Mouse (Mus musculus): Measurements from ENCODE around the gene Mrpl19. TPM values are rescaled to one million over a fixed set of nuclear protein-coding genes. Genes with fewer than 3 reads are reported as not detected.

Gene Mrpl19
- polyA plus RNA-seq, 1 experiment from 2014 or later, result 48.1 TPM

GRCm38 (mm10) chr6:81986171-81986570, 20.4 kb upstream of the Mrpl19 start:
- no peak for DNase-seq
- no peaks in the 10 kb centered on the region; the same call in 1 of the 2 replicates for H3K4me1 ChIP-seq (ENCODE audit: insufficient read depth)
- no peak for TF ChIP-seq CTCF (IDR thresholded peaks at IDR 0.05; ENCODE audit: low read depth)
- H3K4me3 ChIP-seq (ENCODE audit: low read depth, low read length), result no peak overlapping the region
- H3K27ac ChIP-seq (ENCODE audit: low read depth), result no peak overlapping the region
- 88% methylated on average over 8 of the region's 8 CpGs for WGBS
- no peaks in the 10 kb centered on the region for H3K36me3 ChIP-seq (ENCODE audit: insufficient read depth)
- H3K9ac ChIP-seq, result no peak overlapping the region
- H3K27me3 ChIP-seq (ENCODE audit: insufficient read depth, low read length), result no peaks in the 10 kb centered on the region
- H3K4me2 ChIP-seq, result no peak overlapping the region
- no peak for ATAC-seq (ENCODE audit: insufficient read depth)
- no peaks in the 10 kb centered on the region for H3K9me3 ChIP-seq (ENCODE audit: low read depth, low read length)

GRCm38 (mm10) chr6:81979286-81979685, 13.5 kb upstream of the Mrpl19 start:
- no peaks in the 10 kb centered on the region for H3K4me1 ChIP-seq (ENCODE audit: insufficient read depth)
- H3K9ac ChIP-seq, result no peak overlapping the region
- ATAC-seq (ENCODE audit: insufficient read depth), result no peak
- no peak for DNase-seq
- no peak overlapping the region for H3K4me3 ChIP-seq (ENCODE audit: low read depth, low read length)
- no peak overlapping the region for H3K4me2 ChIP-seq
- no peak for TF ChIP-seq CTCF (IDR thresholded peaks at IDR 0.05; ENCODE audit: low read depth)
- H3K27me3 ChIP-seq (ENCODE audit: insufficient read depth, low read length), result no peaks in the 10 kb centered on the region
- no peak overlapping the region for H3K27ac ChIP-seq (ENCODE audit: low read depth)
- H3K36me3 ChIP-seq (ENCODE audit: insufficient read depth), result no peaks in the 10 kb centered on the region
- H3K9me3 ChIP-seq (ENCODE audit: low read depth, low read length), result no peaks in the 10 kb centered on the region
- 84% methylated on average over 4 of the region's 4 CpGs for WGBS

GRCm38 (mm10) chr6:81975971-81976621, 10.3 kb upstream of the Mrpl19 start:
- ATAC-seq (ENCODE audit: insufficient read depth), result peak; percentile 73; the same call in 1 of the 2 replicates
- Histone ChIP-seq H3K27ac (ENCODE audit: low read depth) (no peak overlapping the region), H3K36me3 (ENCODE audit: insufficient read depth) (no peaks in the 10 kb centered on the region), H3K4me2 (no peak overlapping the region), H3K9me3 (ENCODE audit: low read depth, low read length) (no peaks in the 10 kb centered on the region), H3K4me3 (ENCODE audit: low read depth, low read length) (no peak overlapping the region), H3K4me1 (ENCODE audit: insufficient read depth) (no peaks in the 10 kb centered on the region), H3K9ac (no peak overlapping the region), H3K27me3 (ENCODE audit: insufficient read depth, low read length) (no peaks in the 10 kb centered on the region)
- WGBS, result 24% methylated on average over 7 of the region's 7 CpGs
- peak; percentile 90 for DNase-seq
- TF ChIP-seq CTCF (IDR thresholded peaks at IDR 0.05; ENCODE audit: low read depth), result peak; percentile 93

- no peaks in the 10 kb centered on the region for H3K4me1 ChIP-seq (ENCODE audit: insufficient read depth)
- H3K9me3 ChIP-seq (ENCODE audit: low read depth, low read length), result no peaks in the 10 kb centered on the region
- H3K4me2 ChIP-seq, result no peak overlapping the region
- 82% methylated on average over 8 of the region's 8 CpGs for WGBS
- ATAC-seq (ENCODE audit: insufficient read depth) (no peak), DNase-seq (no peak)
- no peaks in the 10 kb centered on the region for H3K36me3 ChIP-seq (ENCODE audit: insufficient read depth)
- no peak overlapping the region for H3K9ac ChIP-seq
- no peak overlapping the region for H3K4me3 ChIP-seq (ENCODE audit: low read depth, low read length)
- H3K27ac ChIP-seq (ENCODE audit: low read depth), result no peak overlapping the region
- no peaks in the 10 kb centered on the region for H3K27me3 ChIP-seq (ENCODE audit: insufficient read depth, low read length)
- TF ChIP-seq CTCF (IDR thresholded peaks at IDR 0.05; ENCODE audit: low read depth), result no peak
Observed at GRCm38 (mm10) chr6:81972595-81972994, 6.8 kb upstream of the Mrpl19 start.

- DNase-seq (no peak), ATAC-seq (ENCODE audit: insufficient read depth) (no peak)
- Histone ChIP-seq H3K36me3 (ENCODE audit: insufficient read depth) (no peaks in the 10 kb centered on the region), H3K4me3 (ENCODE audit: low read depth, low read length) (no peak overlapping the region), H3K4me1 (ENCODE audit: insufficient read depth) (no peaks in the 10 kb centered on the region), H3K27me3 (ENCODE audit: insufficient read depth, low read length) (no peaks in the 10 kb centered on the region), H3K27ac (ENCODE audit: low read depth) (no peak overlapping the region), H3K4me2 (no peak overlapping the region), H3K9ac (no peak overlapping the region), H3K9me3 (ENCODE audit: low read depth, low read length) (no peaks in the 10 kb centered on the region)
- no peak for TF ChIP-seq CTCF (IDR thresholded peaks at IDR 0.05; ENCODE audit: low read depth)
- 82% methylated on average over 7 of the region's 7 CpGs for WGBS
Observed at GRCm38 (mm10) chr6:81971196-81971595, 5.4 kb upstream of the Mrpl19 start.

GRCm38 (mm10) chr6:81966068-81966544, 348 bp upstream of the Mrpl19 start:
- ATAC-seq (ENCODE audit: insufficient read depth) (peak; percentile 65), DNase-seq (no peak)
- no peaks in the 10 kb centered on the region for H3K27me3 ChIP-seq (ENCODE audit: insufficient read depth, low read length)
- H3K36me3 ChIP-seq (ENCODE audit: insufficient read depth), result peaks cover 26% of the 10 kb centered on the region
- no peaks in the 10 kb centered on the region for H3K4me1 ChIP-seq (ENCODE audit: insufficient read depth)
- peak overlapping the region; percentile 75 for H3K4me2 ChIP-seq
- TF ChIP-seq CTCF (IDR thresholded peaks at IDR 0.05; ENCODE audit: low read depth), result no peak
- H3K27ac ChIP-seq (ENCODE audit: low read depth), result no peak overlapping the region
- peak overlapping the region; percentile 84 for H3K4me3 ChIP-seq (ENCODE audit: low read depth, low read length)
- WGBS, result 35% methylated on average over 2 of the region's 2 CpGs
- no peaks in the 10 kb centered on the region for H3K9me3 ChIP-seq (ENCODE audit: low read depth, low read length)
- no peak overlapping the region for H3K9ac ChIP-seq

- ATAC-seq (ENCODE audit: insufficient read depth) (no peak), DNase-seq (peak; percentile 15)
- H3K27ac ChIP-seq (ENCODE audit: low read depth), result no peak overlapping the region
- H3K27me3 ChIP-seq (ENCODE audit: insufficient read depth, low read length), result no peaks in the 10 kb centered on the region
- H3K9ac ChIP-seq, result no peak overlapping the region
- no peak overlapping the region for H3K4me2 ChIP-seq
- no peaks in the 10 kb centered on the region for H3K4me1 ChIP-seq (ENCODE audit: insufficient read depth)
- 92% methylated on average over 1 of the region's 1 CpGs for WGBS
- peaks cover 80% of the 10 kb centered on the region for H3K36me3 ChIP-seq (ENCODE audit: insufficient read depth)
- TF ChIP-seq CTCF (IDR thresholded peaks at IDR 0.05; ENCODE audit: low read depth), result peak; percentile 43; the same call in 1 of the 2 replicates
- no peaks in the 10 kb centered on the region for H3K9me3 ChIP-seq (ENCODE audit: low read depth, low read length)
- no peak overlapping the region for H3K4me3 ChIP-seq (ENCODE audit: low read depth, low read length)
Observed at GRCm38 (mm10) chr6:81960284-81960683, 5.5 kb downstream of the Mrpl19 start.

Data from lung, embryonic 14.5 days (tissue).